Mouse (Mus musculus) thymus, postnatal 10 days (tissue): ENCODE data around the gene Exoc3l2.
"Not testable (repeated sequence)": the region's sequence is repeated elsewhere in the genome, so short reads cannot be mapped to it uniquely, and the experiment has no call there.

Experiments
- DNase-seq, 2 experiments: peaks; one replicate each; pipeline ENCODE4 v3.0.0; 2021; ENCODE audit warnings: low spot score in 2 of 2

Gene Exoc3l2

DNA sequence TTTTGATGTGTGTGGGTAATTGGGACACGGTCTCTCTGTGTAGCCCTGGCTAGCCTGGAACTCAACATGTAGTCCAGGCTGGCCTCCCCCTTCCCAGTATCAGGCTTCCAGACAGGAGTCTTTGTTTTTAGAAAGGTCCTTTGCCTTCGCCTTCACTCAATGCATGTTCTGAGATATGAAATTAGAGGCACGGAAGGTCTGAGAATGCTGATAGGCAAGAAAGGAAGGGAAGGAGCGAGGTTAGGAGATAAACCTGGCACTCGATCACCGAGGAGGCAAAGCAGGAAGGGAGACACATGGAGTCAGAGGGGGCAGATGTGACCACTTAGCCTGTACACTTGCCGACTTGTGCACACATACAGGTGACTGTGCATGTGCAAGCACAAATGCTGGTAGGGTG is 23.4 kb downstream of the Exoc3l2 start:
- no peak for DNase-seq

DNA sequence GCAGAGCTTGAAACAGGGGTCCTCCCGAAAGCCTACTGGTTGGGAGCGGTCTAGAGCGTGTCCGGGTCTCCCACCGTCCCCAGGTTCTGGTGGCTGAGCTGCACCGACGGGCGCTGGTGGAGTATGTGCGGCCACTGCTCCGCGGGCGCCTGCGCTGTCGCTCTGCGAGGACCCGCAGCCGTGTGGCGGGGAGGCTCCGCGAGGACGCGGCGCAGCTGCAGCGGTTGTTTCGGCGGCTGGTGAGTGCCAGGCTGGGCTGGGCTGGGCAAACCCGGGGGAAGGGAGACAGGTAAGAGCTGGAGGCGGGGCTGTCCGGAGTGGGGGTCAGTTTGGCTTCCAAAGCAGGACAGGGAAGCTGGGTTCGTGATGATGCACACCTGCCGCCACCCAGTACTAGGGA is 26.4 kb downstream of the Exoc3l2 start:
- no peak for DNase-seq

DNA sequence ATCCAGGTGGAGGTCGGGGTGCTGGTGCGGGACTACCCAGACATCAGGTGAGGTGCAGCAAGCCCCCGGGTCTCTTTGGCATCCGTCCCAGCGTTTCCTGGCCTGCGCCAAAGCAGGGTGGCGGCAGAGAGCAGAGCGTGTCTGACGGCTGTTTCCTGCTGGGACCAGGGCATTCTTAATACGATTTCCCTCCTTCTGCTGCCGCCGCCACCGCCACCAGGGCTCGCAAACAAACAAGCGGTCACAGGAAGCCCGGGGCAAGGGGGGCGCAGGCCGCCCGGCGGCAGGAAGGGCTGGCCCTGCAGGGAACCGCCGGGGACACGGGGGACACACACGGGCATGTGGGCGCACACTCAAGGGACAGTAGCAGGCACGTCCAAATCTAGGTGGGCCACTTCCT is 28.6 kb downstream of the Exoc3l2 start:
- no peak for DNase-seq

DNA sequence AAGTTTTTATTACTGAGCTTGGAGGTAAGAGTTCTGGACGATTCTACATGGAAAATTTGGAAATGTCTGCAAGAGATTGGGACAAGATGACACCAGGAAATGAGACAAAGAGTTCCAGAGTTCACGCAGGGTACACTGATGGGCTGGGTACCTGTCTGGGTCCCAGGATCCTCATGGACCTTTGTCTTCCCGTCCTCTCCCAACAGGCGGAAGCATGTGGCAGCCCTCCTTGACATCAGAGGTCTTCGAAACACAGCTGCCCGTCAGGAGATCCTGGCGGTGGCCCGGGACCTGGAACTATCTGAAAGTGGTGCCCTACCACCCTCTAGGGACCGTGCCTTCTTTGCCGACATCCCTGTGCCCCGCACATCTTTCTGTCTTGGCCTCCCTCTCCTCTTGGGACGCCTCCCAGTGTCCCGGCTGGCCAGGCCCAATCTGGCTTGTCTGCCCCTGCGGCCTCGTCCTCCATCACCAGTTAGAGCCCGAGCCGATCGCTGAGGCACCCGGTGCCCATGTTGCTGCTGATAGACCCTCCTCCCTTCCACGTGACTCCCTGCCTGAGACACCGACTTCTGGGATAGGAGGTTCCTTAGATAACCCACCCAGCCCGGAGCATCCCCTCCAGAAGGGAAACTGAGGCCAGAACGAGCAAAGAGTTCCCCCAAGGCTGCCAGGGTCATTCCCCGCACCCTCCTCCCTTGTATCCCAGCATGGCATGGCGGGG is 31.8 kb downstream of the Exoc3l2 start:
- no peak for DNase-seq

DNA sequence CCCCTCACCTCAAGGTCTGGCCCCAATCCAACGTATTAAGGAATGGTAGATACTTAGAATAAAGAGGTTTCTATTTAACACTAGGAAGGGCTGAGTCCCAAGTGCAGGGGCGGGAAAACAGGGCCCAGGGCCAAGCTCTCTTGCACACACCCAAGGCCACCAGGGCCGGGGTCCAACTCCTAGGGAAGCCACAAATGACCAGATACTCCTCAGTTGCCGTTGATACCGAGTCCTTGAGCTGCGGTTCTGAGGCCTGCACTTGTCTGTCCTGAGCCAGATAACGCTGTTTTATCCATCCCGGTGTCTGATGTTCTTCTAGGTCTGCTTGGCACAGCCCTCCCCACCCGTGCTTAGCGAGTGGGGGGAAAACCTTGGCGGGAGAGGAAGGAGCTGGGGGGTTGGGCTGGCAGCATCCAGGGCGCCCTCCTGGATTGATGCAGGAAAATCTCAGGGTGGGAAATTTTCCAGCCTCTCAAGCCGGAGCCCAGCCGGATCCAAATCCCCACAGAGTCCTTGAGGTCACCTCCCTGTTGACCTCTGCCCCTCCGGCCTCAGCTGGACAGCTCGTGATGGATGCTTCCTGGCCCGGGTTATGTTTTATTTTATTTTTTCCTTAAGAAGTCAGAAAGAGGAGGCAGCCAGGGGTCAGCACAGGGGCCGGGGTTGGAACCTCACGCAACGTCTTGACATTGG is 32.5 kb downstream of the Exoc3l2 start:
- no peak for DNase-seq

DNA sequence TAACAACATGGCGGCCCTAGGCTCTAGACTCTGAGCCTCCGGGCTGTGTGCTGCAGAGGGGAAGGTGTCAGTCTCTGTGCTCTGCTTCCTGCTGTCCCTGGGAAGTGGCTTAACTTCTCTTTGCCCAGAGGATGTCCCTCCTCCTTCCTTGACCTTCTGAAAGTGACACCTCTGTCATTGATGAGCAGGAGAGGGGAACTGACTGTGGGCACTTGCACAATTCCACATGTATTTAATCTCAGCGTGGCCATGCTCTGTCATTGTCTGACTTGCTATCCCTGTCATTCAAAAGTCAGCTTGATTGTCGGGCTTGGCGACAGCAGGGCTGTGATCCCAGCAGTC is 33.1 kb downstream of the Exoc3l2 start:
- DNase-seq, result no peak

DNA sequence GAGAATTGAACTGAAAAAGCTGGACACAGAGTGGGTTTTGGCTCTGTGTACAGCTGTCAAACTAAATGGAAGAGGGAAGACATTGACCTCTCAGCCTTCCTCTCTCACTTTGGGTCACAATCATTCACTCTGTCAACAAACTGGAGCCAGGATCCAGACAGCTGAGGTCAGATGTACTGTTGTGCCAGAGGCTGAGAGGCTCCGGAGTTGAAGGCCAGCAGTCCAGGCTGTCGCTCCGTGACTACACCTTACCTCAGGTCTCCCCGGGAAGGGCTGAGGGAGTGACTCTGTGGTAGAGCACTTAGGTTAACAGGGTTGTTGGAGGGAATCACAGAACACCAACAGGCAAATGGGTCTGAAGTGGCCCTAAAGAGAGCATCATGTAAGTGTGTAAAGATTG is 35.2 kb downstream of the Exoc3l2 start:
- DNase-seq, result no peak

DNA sequence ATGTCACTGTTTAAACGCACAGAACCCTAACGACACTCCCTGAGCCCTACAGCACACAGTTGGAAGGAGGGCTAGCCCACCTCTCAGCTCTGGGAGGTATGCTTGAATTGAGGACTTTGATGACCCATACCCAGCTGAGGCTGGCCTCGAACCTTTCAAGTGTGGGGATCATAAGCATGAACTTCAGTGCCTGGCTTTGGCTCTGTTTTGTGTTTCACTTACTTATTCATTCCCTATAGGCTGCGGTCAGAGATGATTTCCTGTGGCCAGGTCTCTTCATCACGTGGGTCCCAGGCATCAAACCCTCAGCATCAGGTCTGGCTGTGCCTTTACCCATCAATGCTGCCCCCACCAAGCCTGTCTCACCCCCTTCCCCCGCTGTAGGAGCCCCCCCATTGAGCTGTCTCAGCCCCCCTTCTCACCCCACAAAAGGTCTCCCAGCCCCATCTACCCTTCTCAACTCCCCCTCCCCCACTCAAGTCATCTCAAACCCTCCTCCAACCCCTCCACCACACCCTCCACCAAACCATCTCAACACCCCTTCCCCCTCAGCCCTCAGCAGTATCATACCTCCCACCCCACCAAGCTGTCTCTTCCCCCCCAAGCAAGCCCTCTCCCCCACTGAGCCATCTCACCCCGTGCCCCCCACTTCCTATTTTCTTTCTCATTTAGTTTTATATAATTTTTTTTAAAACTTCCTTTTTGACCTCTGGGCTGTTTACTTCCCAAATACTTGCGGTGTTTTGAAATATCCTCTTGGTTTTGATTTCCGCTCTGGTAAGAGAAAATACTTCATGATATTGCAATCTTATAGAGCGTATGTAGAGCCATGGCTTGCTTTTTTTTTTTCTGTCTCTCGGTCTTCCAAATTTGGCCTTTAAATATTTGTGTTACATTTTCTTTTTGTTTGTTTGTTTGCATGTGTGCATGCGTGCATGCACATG is 37.6 kb downstream of the Exoc3l2 start:
- DNase-seq, result no peak

DNA sequence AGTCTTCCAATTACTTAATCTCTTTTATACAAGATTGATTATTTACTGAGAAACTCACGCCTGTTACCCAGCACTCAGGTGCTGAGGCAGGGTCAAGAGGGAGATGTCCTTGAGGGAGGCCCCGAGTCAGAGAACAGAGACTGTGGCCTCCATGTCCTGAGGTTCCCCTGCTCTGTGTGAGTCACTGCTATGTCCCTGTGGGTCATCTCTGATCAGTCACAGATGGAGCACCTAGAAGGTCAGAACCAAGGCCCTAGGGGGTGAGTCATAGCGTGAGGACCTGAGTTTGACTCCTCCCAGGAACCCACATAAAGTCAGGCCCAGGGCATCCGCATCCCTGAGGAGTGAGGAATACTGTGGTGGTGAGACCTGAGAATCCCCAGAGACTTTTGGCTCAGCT is 38.5 kb downstream of the Exoc3l2 start:
- no peak for DNase-seq

DNA sequence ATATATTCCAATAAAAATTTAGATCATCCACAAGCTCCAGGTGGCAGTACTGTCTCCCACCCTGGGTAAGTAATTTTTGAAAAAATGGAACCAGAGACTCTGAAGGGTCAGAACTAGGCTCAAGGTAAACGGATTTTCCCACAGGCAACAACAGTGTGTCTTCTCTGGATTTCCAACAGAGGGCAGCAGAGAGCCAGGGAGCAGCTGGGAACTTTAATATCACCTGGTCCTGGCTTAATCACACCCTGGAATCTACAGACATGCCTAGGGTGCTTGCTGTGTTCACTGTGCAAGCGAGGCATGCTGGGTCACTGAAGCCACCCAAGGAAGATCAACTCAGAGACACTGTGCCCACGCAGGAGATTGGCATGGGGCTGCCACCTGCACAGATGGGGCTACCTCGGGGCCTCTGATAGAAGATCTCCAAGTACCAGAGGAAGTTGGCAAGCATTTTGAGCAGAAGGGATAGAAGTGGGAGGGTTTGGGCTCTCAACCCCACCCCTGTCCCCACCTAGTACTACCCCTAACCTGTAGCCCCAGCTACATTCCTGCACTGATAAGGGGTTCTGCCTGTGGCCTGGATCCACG is 40.4 kb downstream of the Exoc3l2 start:
- DNase-seq, result peak in 1 of 2 experiments; percentile 73

DNA sequence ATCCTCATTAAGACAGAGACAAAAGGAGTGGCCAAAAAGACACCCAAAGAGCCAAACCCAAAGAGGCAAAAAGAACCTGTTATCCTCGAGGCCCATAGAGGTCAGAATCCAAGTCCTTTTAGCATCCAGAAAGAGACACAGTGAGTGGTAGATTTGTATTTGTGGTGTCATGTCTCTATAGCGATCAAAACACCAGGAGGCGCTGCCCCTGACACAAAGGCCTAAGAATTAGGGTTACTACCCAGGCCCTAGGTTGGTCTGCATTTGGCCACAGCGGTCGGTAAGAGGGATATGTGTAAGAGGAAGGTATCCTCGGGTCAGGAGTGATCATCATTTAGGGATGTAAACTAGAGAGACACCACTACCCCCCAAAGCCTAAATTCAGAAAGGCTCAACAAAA is 43.2 kb downstream of the Exoc3l2 start:
- DNase-seq, result no peak

DNA sequence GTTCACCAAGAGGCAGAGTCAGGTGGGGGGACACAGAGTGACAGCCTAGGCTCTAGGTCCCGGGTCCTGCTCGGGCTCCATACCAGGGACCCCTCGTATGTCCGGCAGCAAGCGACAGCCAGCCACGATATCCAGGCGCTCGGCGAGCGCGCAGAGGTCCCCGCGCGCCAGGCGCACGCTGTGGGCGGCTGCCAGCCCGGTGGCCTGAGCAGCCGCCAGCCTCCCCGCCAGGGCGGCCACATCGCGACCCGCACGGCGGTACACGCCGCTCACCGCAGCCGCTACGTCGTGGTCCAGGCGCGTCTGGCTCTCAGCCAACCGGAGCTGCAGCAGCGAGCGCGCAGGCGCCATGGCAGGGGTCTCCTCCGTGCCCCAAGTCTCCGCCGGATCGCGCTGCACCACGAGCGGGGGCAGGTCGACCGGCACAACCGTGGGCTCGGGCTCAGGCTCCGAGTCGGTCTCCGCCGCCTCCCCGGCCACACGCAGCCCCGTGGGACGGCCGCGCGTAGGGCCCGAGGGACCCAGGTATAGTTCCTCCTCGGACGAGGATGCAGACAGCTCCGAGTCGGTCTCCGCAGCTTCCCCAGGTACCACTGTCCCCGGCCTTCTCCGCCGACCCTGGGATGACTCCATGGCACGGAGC is 44.0 kb downstream of the Exoc3l2 start:
- peak; percentile 49 to 58 for DNase-seq

DNA sequence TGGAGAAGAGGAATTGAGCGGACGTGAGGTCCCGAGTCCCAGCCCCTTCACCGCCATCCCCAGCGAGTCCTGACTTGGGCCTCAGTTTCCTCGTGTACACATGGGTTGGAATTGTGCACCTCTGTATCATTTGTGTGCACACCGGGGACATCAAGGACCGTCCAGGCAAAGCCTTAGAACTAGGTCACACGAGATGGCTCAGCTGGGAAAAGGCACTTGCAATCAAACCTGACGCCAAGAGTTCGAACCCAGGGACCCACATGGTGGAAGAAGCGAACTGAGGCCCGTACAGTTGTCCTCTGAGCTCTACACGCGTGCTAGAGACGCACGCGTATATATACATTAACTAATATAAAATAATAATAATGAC is 44.5 kb downstream of the Exoc3l2 start:
- no peak for DNase-seq

DNA sequence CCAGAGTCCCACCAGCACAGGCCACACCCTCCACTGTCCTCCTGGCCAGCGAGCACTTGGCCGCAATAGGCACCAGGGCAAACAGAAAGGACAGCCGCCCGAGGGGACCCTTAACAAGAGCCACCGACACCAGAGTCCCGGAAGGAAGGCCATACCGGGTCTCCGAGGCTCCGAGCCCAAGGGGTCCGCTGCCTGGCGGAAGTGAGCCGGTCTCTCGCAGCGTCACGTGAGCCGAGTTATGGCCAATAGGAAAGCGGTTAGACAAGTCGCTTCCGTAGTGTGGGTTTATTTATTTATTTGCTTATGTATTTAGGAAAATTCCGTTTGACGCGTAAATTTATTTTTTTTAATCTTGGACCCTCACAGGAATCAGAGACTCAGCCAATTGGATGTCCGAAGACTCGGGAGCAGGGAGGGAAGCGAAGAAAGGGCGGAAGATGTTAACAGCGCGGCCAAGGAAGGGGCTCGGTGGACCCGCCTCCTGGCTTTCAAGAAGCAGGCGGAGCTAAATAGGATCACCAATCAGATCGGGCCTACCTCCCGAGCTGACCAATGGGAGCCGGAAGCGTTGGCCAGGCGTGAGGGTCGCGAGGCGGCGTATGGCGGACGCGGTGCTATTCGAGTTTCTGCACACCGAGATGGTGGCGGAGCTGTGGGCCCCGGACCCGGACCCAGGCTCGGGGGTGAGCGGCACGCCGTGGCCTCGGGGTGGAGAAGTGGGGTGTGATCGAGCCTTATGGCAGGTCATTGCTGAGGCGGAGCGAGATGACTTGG is 45.2 kb downstream of the Exoc3l2 start, which contains the start of the genes Bloc1s3 and Trappc6a:
Gene Bloc1s3 (minus strand): TSS at position 218 of the 774 bp plus-strand sequence.
Gene Trappc6a (plus strand): TSS at position 246 of the 774 bp plus-strand sequence.
- peak; percentile 91 to 93 for DNase-seq

DNA sequence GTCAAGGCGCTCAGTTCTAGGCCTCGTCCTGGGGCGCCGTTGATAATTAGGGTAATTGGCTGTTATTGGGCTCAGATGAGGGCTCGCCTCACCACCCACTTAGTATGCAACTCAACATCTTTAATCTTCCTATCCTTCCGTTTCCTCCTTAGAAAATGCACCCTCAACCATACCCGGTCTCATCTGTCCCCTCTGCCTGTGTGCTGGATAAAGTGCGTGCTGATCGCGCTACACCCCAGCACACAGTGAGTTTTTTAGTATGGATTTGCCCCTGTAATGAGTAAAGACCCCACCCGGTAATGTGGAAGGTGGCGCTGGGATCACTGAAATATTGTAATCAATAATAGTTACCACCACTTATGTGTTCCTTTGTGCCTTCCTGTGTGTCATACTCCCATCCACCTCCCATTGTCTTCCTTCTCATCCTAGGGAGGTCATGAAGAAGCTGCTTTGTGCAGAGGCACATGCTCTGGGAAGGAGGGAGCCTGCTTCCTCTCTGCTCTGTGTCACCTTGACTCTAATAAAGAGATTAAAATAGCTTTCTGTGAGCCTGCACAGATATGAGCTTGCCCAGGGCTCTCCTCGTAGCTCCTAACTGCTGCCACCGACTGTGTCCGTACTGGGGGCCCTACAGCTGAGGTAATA is 45.9 kb downstream of the Exoc3l2 start:
- DNase-seq, result no peak

DNA sequence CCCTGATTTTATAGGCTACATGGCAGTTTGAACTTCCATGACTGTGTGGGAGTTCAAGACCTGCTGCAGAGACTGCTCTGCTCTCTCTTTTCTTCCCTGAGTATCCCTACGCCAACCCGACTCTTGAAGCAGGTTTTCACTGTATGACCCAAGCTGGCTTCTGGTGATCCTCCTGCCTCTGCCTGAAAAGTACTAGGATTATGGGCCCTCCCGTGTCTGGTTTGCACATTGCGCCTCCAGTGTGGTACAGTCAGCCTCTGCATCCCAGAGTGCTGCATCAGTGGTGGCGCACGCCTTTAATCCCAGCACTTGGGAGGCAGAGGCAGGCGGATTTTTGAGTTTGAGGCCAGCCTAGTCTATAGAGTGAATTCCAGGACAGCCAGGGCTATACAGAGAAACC is 46.7 kb downstream of the Exoc3l2 start:
- no peak for DNase-seq

DNA sequence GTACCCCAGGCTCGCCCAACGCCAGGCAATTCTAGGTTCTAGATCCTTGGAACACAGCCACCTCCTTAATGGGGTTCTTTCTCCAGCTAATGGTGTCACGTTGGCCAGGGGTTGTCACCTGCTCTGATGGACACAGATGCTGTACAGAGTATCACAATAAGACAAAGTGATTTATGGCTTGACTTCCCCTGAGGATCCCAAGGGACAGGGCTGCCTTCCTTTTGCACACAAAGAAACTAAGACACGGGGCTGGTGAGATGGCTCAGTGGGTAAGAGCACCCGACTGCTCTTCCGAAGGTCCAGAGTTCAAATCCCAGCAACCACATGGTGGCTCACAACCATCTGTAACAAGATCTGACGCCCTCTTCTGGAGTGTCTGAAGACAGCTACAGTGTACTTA is 48.8 kb downstream of the Exoc3l2 start:
- not testable (repeated sequence) for DNase-seq

DNA sequence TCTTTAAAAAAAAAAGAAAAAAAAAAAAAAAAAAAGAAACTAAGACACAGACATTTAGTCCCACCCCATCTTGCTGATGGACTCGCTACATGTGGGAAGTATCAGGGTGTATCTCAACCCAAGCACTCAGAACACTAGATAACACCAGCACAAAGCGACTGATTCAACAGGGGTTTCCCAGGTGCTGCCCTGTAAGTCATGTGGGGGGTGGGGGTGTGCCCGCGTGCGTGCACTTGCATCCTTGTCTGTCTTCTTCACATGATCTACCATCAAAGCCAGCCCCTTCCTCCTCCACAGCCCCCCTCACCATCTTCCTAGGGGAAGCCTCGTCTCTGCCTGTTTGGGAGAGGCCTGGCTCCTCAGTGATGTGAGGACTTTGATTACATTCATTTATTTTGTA is 49.2 kb downstream of the Exoc3l2 start:
- DNase-seq, result no peak

DNA sequence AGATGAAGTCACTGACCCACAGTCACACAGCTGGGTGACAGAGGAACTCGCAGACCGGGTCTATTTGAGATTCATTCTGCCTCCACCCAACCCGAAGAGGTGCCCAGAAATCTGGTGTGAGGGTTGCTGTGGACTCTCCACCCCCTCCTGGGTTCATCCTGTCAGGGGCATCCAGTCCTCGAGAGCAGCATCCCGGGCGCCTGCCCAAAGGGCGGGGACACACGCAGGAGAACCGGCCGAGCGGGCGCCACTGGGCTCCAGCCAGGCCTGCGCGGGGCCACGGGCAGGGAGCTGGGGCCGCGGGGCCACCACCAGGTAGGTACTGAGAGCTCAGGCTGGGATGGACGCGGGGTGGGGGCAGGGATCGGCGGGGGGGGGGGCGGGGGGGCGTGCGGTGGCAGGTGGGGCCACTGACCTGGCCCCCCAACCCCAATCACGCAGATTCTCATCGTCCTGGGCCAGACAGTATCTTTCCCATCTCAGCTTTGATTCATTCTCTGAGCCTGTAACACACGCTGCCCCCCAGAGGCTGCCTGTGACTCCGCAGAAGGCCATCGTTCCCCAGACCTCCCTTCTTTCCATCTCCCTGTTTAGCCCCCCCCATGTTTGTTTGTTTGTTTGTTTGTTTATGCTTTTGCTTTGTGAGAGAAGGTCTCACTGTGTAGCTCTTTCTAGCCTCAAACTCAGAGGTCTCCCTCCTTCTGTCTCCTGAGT is 54.7 kb downstream of the Exoc3l2 start, which contains the start of gene Nkpd1:
Gene Nkpd1 (plus strand): TSS at position 187 of the 714 bp plus-strand sequence.
- no peak for DNase-seq
